Mouse (Mus musculus): ENCODE results near the gene Vwa5a. TPM values are rescaled to one million over a fixed set of nuclear protein-coding genes. Genes with fewer than 3 reads are reported as not detected.

Gene Vwa5a
- polyA plus RNA-seq, 1 experiment from 2014 or later = 16.3 TPM

Other genes with a start within 250 kb of the Vwa5a start
- not detected in 2 replicates for gene Olfr905, start 247.2 kb upstream of the Vwa5a start, polyA plus RNA-seq (2016; fragmentation: Nextera tagmentation; extraction: Ambion mirVana)
- not detected in 2 replicates for gene Olfr906, start 231.2 kb upstream of the Vwa5a start, polyA plus RNA-seq (2016; fragmentation: Nextera tagmentation; extraction: Ambion mirVana)
- gene Olfr907, start 222.5 kb upstream of the Vwa5a start, polyA plus RNA-seq (2016; fragmentation: Nextera tagmentation; extraction: Ambion mirVana) = not detected in 2 replicates
- gene Olfr911-ps1, start 196.7 kb upstream of the Vwa5a start, polyA plus RNA-seq (2016; fragmentation: Nextera tagmentation; extraction: Ambion mirVana) = not detected in 2 replicates
- not detected in 2 replicates for gene Olfr910, start 180.4 kb upstream of the Vwa5a start, polyA plus RNA-seq (2016; fragmentation: Nextera tagmentation; extraction: Ambion mirVana)
- not detected in 2 replicates for gene Olfr912, start 138.1 kb upstream of the Vwa5a start, polyA plus RNA-seq (2016; fragmentation: Nextera tagmentation; extraction: Ambion mirVana)
- not detected in 2 replicates for gene Olfr913, start 125.5 kb upstream of the Vwa5a start, polyA plus RNA-seq (2016; fragmentation: Nextera tagmentation; extraction: Ambion mirVana)
- gene Olfr914, start 113.2 kb upstream of the Vwa5a start, polyA plus RNA-seq (2016; fragmentation: Nextera tagmentation; extraction: Ambion mirVana) = not detected in 2 replicates
- not detected in 2 replicates for gene Olfr916, start 58.4 kb upstream of the Vwa5a start, polyA plus RNA-seq (2016; fragmentation: Nextera tagmentation; extraction: Ambion mirVana)
- not detected in 2 replicates for gene Olfr917, start 52.4 kb upstream of the Vwa5a start, polyA plus RNA-seq (2016; fragmentation: Nextera tagmentation; extraction: Ambion mirVana)
- gene Olfr918, start 43.7 kb upstream of the Vwa5a start, polyA plus RNA-seq (2016; fragmentation: Nextera tagmentation; extraction: Ambion mirVana) = not detected in 2 replicates
- gene Olfr919, start 14.6 kb upstream of the Vwa5a start, polyA plus RNA-seq (2016; fragmentation: Nextera tagmentation; extraction: Ambion mirVana) = not detected in 2 replicates
- gene Olfr920, start 34.0 kb downstream of the Vwa5a start, polyA plus RNA-seq (2016; fragmentation: Nextera tagmentation; extraction: Ambion mirVana) = 0.04 TPM in 1 of 2 replicates, not detected in the other
- gene Olfr921, start 54.8 kb downstream of the Vwa5a start, polyA plus RNA-seq (2016; fragmentation: Nextera tagmentation; extraction: Ambion mirVana) = not detected in 2 replicates
- not detected in 2 replicates for gene Olfr922, start 96.3 kb downstream of the Vwa5a start, polyA plus RNA-seq (2016; fragmentation: Nextera tagmentation; extraction: Ambion mirVana)
- not detected in 2 replicates for gene Olfr923, start 108.3 kb downstream of the Vwa5a start, polyA plus RNA-seq (2016; fragmentation: Nextera tagmentation; extraction: Ambion mirVana)
- not detected in 2 replicates for gene Olfr924, start 126.2 kb downstream of the Vwa5a start, polyA plus RNA-seq (2016; fragmentation: Nextera tagmentation; extraction: Ambion mirVana)
- not detected in 2 replicates for gene Olfr26, start 136.8 kb downstream of the Vwa5a start, polyA plus RNA-seq (2016; fragmentation: Nextera tagmentation; extraction: Ambion mirVana)
- not detected in 2 replicates for gene Olfr926, start 158.9 kb downstream of the Vwa5a start, polyA plus RNA-seq (2016; fragmentation: Nextera tagmentation; extraction: Ambion mirVana)
- gene Olfr930, start 211.5 kb downstream of the Vwa5a start, polyA plus RNA-seq (2016; fragmentation: Nextera tagmentation; extraction: Ambion mirVana) = not detected in 2 replicates